Mouse (Mus musculus): ENCODE results near the gene Pusl1.

The Pusl1 gene

GRCm38 (mm10) chr4:155891551-155892001 lies at the start of gene Pusl1, which contains the start of gene Acap3:
Gene Pusl1, minus strand, starts transcription at chr4:155891781.
Gene Acap3, plus strand, starts transcription at chr4:155891822.
- peak; percentile 98 for DNase-seq (ENCODE audit: low spot score)

DNA sequence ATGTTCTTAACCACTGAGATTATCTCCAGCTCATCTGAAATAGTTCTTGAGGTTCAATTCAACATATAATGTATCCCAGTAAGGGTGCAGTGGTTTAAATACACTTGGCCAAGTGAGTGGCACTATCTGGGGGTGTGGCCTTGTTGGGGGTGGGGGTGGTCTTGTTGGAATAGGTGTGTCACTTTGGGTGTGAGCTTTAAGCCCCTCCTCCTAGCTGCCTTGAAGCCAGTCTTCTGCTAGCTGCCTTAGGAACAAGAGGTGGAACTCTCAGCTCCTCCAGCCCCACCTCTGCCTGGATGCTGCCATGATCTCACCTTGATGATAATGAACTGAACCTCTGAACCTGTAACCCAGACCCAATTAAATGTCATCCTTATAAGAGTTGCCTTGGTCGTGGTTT lies 40.5 kb upstream of the Pusl1 start:
- DNase-seq (ENCODE audit: low spot score), result no peak

GRCm38 (mm10) chr4:155908751-155909150 lies 17.2 kb upstream of the Pusl1 start:
- no peak for DNase-seq (ENCODE audit: low spot score)

DNA sequence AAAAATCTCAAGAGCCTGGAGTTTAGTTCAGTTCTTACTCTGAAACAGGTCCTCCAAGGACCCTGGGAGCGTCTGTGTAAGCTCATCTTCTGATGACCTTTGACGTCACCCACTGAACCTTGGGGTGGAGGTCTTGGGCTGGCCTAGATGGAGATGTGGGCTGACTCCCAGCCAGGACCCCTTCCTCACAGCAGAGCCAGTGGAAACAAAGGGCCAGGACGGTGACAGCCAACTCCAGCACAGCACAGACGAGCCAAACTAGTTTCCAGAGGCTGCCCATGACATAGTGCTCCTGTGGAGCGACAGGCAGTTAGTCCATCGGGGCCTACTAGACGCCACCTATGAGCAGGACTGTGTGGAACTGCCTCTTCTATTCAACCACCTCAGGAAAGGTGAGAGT lies 16.7 kb upstream of the Pusl1 start:
- DNase-seq (ENCODE audit: low spot score), result no peak

GRCm38 (mm10) chr4:155907003-155907402 lies 15.4 kb upstream of the Pusl1 start:
- no peak for DNase-seq (ENCODE audit: low spot score)

GRCm38 (mm10) chr4:155906125-155906524 lies 14.5 kb upstream of the Pusl1 start:
- DNase-seq (ENCODE audit: low spot score), result peak; percentile 1

GRCm38 (mm10) chr4:155905634-155906033 lies 14.1 kb upstream of the Pusl1 start:
- DNase-seq (ENCODE audit: low spot score), result peak; percentile 2

DNA sequence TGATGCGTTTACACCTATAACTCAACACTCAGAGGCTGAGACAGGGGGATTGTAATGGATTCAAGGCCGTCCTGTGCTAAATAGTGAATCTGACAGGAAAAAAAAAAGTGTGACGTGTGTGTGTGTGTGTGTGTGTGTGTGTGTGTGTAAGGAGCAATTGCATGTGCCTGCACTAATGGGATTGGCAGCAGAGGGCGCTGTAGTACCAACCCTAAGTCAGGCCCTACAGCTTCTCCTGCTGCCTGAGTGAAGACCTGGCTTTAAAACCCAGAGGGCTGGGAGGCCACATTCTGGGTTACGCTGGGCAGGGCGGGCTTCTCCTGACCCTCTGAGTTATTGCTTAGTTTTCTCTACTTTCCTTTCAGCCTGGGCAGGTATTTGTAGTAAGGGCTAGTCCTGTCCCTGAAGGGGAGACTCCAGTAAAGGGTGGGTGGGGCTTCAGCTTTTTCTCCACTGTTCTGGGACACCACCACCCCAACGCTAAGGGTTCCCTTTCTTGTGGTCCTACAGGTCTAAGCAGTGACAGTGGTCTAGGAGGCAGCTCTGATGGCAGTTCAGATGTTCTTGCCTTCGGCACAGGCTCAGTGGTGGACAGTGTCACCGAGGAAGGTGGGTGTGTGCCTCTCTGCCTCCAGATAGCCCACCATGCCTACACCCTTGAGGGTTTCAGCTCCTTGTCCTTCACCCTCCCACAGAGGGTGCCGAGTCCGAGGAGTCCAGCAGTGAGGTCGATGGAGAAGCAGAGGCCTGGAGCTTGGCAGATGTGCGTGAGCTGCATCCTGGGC lies 12.9 kb upstream of the Pusl1 start:
- peak; percentile 3 for DNase-seq (ENCODE audit: low spot score)

DNA sequence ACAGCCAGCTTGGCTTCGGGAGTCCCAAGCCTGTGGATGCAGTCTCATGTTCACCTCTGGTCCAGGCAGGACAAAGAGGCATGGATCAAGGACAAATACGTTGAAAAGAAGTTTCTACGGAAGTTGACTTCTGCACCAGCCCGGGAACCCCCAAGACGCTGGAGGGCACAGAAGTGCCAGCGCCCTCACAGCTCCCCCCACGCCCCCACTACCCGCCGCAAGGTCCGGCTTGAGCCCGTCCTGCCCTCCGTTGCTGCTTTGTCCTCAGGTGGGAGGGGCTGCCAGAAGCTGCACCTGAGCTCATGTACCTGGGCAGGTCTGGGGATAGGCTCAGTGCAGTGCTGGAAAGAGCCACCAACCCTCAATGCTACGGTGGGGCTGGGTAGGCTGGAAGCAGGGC lies 11.7 kb upstream of the Pusl1 start:
- no peak for DNase-seq (ENCODE audit: low spot score)

DNA sequence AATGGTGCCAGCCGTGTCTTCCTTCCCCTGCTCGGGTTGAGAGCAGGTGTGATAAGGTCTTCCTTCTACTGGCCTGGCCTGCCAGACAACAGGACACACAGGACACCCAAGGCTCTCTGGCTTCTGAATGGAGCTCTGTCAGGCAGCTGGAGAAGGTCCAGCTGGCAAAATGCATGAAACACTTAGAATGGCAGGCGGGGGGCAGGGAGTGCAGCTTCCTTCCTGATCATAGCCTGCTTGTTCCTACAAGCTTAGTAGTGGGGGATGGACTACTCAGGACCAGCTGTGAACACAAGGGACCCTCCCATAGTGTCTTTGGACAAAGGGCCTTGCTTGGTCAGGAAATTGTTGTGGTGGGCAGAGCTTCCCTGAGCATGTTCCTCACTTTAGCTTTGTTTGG lies 9.6 kb upstream of the Pusl1 start:
- DNase-seq (ENCODE audit: low spot score), result peak; percentile 2

DNA sequence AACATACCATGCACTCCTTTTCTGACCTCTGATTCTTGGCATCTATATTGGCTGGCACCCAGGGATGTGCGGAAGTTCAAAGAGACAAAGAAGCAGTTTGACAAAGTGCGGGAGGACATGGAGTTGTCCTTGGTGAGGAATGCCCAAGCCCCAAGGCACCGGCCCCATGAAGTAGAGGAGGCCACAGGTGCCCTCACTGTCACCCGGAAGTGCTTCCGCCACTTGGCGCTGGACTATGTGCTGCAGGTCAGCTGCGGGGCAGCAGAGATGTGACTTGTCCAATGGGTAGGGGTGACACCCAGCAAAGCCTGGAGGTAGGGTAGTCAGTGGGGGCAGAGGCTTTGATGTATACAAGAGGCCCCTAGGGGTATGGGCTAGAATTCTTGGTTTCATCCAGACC lies 7.8 kb upstream of the Pusl1 start:
- DNase-seq (ENCODE audit: low spot score), result peak; percentile 2

GRCm38 (mm10) chr4:155898318-155898717 lies 6.7 kb upstream of the Pusl1 start:
- no peak for DNase-seq (ENCODE audit: low spot score)

- no peak for DNase-seq (ENCODE audit: low spot score)
Observed at GRCm38 (mm10) chr4:155896461-155896860, 4.9 kb upstream of the Pusl1 start.

GRCm38 (mm10) chr4:155895826-155896225 lies 4.2 kb upstream of the Pusl1 start:
- DNase-seq (ENCODE audit: low spot score), result peak; percentile 2

- peak; percentile 49 for DNase-seq (ENCODE audit: low spot score)
Observed at GRCm38 (mm10) chr4:155895216-155895615, 3.6 kb upstream of the Pusl1 start.

- DNase-seq (ENCODE audit: low spot score), result peak; percentile 79
Observed at GRCm38 (mm10) chr4:155894311-155894881, 2.8 kb upstream of the Pusl1 start.

- DNase-seq (ENCODE audit: low spot score), result no peak
Observed at GRCm38 (mm10) chr4:155893212-155893690, 1.7 kb upstream of the Pusl1 start.

DNA sequence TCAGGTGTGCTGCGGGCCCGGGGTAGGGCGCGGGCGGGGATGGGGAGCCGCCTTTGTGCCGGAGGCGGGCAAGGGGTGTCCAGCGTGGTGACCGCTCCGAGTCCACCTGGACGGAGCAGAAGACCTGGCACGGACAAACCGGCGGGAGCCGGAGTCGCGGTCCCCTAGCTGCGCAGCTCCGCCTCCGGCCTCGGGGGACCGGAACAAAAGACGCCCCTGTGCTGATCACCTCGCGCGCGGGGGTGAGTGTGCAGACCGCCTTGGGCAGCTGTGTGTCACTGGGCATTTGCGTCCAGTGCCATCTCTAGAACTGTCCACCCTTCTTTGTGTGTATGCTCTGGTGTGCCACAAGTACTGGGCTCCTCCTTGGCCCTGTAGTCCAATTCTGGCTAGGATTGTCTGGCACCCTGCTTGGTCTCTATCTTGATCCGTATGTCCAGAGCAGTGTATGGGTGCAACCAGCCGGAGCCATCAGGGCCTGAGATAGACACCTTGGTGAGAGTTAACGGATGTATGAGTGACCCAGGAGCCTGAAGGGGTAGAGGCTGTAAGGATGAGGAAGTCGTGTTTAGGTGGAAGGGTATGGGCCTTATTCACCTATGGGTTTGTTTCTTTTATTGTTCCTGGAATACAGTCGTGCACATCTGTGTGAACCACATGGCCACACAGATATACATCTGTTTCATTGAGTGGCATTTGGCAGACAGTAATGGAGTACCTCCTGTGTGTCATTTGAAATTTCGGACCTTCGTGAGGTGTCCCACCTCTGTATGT lies 1.0 kb upstream of the Pusl1 start:
- DNase-seq (ENCODE audit: low spot score), result no peak

GRCm38 (mm10) chr4:155892017-155892416 lies 436 bp upstream of the Pusl1 start:
- DNase-seq (ENCODE audit: low spot score), result peak; percentile 82

- DNase-seq (ENCODE audit: low spot score), result no peak
Observed at GRCm38 (mm10) chr4:155891011-155891471, 540 bp downstream of the Pusl1 start.

GRCm38 (mm10) chr4:155889316-155889715 lies 2.3 kb downstream of the Pusl1 start:
- DNase-seq (ENCODE audit: low spot score), result no peak

DNA sequence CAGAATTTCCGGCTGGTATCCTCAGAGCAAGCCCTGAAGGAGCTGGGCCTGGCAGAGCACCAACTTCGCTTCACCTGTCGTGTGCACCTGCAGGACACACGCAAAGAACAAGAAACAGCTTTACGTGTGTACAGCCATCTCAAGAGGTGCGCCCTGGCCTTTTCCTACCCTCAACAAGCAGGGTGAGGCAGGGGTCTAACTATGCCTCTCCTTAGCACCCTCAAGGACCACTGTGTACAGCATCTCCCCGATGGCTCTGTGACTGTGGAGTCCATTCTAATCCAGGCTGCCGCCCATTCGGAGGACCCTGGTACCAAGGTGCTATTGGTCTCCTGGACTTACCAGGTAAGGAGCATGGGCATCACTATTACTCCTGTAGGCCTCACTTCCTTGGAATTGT lies 3.4 kb downstream of the Pusl1 start:
- DNase-seq (ENCODE audit: low spot score), result no peak

DNA sequence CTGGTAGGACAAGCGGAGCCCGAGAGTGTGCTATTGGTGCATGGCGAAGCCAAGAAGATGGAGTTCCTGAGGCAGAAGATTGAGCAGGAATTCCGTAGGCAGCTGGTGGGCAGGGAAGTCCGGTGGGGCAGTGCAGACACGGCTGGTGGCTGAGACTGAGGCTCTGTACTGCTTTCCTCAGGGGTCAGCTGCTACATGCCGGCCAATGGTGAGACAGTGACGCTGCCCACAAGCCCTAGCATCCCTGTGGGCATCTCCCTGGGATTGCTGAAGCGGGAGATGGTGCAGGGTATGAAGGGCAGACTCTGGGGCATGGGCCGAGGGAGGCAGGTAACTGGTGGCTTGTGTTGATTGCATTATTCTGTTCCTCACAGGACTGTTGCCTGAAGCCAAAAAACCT lies 3.9 kb downstream of the Pusl1 start:
- no peak for DNase-seq (ENCODE audit: low spot score)

Data from urinary bladder, postnatal 25 days (tissue).